Mouse (Mus musculus) thymus, adult 2 months (tissue): ENCODE measurements at regions not wholly inside any gene's neighbourhood (a gene's known extent, or its start where the extent isn't known, plus 50 kb on each side); places are given as distances from the start of the nearest gene placed in this dataset.
"Not testable (repeated sequence)": the region's sequence is repeated elsewhere in the genome, so short reads cannot be mapped to it uniquely, and the experiment has no call there.

Experiments
- DNase-seq: peaks from one replicate; pipeline ENCODE4 v3.0.0; 2021
- H3K27ac ChIP-seq: fragments of 200-500 bp; 2 replicates; pipeline ENCODE4 v1.5.1; 2012; ENCODE audit warnings: low read length, control low read depth; ENCODE audit not compliant: control insufficient read depth, insufficient read depth
- H3K27me3 ChIP-seq: fragments of 200-500 bp; 2 replicates; pipeline ENCODE4 v1.6.1; 2012; ENCODE audit warnings: mild to moderate bottlenecking, low read length, moderate library complexity, mixed read lengths; ENCODE audit not compliant: control insufficient read depth, insufficient read depth
- H3K36me3 ChIP-seq: fragments of 200-500 bp; 2 replicates; pipeline ENCODE4 v1.6.1; 2012; ENCODE audit warnings: mild to moderate bottlenecking, low read length, moderate library complexity; ENCODE audit not compliant: control insufficient read depth, insufficient read depth
- H3K4me1 ChIP-seq: fragments of 200-500 bp; replicated peaks from 2 replicates; pipeline ENCODE4 v1.6.1; 2012; ENCODE audit warnings: low read length; ENCODE audit not compliant: control insufficient read depth, insufficient read depth
- H3K4me3 ChIP-seq: fragments of 200-500 bp; 2 replicates; pipeline ENCODE4 v1.5.1; 2012; ENCODE audit warnings: mild to moderate bottlenecking, low read length, control low read depth, moderate library complexity; ENCODE audit not compliant: control insufficient read depth, insufficient read depth
- CTCF ChIP-seq: fragments of 200-500 bp; IDR thresholded peaks from 2 replicates; pipeline ENCODE4 v1.5.1; 2012; ENCODE audit warnings: mild to moderate bottlenecking, control low read depth, low read length, moderate library complexity, borderline replicate concordance; ENCODE audit not compliant: control insufficient read depth, poor library complexity, insufficient read depth; ENCODE audit errors: extremely low read depth
- POLR2A ChIP-seq: fragments of 200-500 bp; IDR thresholded peaks from 2 replicates; pipeline ENCODE4 v1.6.1; 2012; ENCODE audit warnings: mild to moderate bottlenecking, low read length, control low read depth, moderate library complexity; ENCODE audit not compliant: control insufficient read depth, poor library complexity, insufficient read depth; ENCODE audit errors: extremely low read depth
- WGBS: fragments of 180-500 bp; shearing (Covaris S2); methylation state at CpG from one replicate; pipeline ENCODE4 v1.1.7; 2018; 5-methylcytosine and 5-hydroxymethylcytosine counted together

DNA sequence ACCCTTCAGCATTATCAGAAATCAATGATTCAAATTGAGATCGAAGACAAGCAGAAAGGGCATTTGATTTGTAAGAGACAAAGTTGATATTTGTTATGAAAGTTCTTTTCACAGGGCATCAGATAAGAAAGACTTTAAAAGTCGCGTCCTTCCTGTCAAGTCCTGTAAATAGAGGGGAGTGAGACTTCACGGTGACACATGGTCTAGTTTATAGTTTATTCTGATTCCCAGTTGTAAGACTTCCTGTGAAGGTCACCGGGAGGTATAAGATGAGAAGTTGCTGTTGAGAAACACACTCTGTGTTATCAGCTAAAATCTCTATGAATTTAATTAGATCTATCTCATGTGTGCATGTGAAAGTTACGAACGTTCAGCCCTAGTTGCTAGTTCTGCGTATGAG lies 103.8 kb upstream of the Nrip1 start:
- Histone ChIP-seq H3K27ac (no peak overlapping the region), H3K27me3 (no peaks in the 10 kb centered on the region), H3K36me3 (no peaks in the 10 kb centered on the region), H3K4me1 (no peaks in the 10 kb centered on the region), H3K4me3 (no peak overlapping the region)
- no peak for DNase-seq
- WGBS: 56% methylated on average over 8 of the region's 8 CpGs
- TF ChIP-seq CTCF (no peak), POLR2A (no peak)

DNA sequence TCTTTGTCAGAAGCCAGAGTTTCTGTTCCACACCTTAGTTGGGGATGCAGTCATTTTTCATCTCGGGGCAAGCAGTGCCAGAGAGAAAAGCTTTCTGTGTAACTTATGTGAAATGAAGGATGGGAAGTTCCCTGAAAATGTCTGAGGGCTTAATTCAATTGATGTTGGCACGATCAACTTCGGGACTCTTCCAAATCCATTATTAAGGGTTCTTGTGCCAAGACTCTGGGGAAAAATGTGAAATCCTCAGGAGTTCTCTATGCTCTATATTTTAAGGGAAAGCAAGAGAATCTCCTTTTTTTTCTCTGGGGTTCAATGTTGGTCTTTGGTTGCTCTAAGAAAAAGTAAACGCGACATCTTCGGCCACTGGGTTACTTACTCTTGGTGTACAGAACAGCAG lies 100.9 kb upstream of the Nrip1 start:
- DNase-seq: no peak
- H3K27me3 ChIP-seq: no peaks in the 10 kb centered on the region
- H3K27ac ChIP-seq: no peak overlapping the region
- no peaks in the 10 kb centered on the region for H3K36me3 ChIP-seq
- 95% methylated on average over 6 of the region's 6 CpGs for WGBS
- TF ChIP-seq CTCF (no peak), POLR2A (no peak)
- H3K4me3 ChIP-seq: no peak overlapping the region
- no peaks in the 10 kb centered on the region for H3K4me1 ChIP-seq

DNA sequence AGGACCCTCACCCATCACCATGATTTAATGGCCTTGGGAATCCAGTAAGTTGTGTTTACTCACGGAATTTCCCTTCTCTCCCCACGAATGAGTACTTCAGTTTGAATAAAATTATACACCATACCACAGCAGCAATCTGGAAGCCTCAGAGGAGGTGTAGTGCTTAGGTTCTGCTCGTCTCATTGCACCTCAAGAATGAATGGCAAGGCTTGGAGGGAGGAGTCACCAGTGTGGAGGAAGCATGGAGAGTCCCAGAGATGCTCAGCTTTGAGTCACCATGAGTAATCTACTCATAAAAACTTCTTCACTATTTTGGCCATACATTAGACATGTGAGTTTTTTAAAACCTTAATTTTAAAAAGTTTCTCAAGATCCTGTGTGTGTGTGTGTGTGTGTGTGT lies 98.8 kb upstream of the Nrip1 start:
- Histone ChIP-seq H3K27me3 (no peaks in the 10 kb centered on the region), H3K4me3 (no peak overlapping the region), H3K4me1 (no peaks in the 10 kb centered on the region), H3K36me3 (no peaks in the 10 kb centered on the region), H3K27ac (no peak overlapping the region)
- DNase-seq: no peak
- WGBS: 85% methylated on average over 3 of the region's 3 CpGs
- TF ChIP-seq CTCF: no peak
- no peak for TF ChIP-seq POLR2A

DNA sequence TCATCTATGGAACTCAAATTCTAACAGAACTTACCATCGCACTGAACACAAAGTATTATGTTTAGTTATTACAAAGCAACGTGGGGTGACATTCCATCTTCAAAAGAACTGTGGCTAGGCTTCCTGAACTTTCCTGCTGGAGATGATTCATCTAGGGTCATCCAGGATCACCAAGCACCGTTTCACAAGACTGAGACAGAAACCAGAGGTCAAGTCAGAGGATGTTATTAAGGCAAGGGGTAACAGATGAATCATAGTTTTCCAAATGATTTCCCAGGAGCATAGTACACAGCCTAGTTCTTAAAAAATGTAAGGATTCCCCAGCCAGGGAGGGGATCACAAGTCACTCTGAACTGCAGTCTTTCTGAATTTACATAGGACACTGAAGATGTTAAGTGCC lies 97.5 kb upstream of the Nrip1 start:
- TF ChIP-seq POLR2A (no peak), CTCF (no peak)
- Histone ChIP-seq H3K36me3 (no peaks in the 10 kb centered on the region), H3K4me1 (no peaks in the 10 kb centered on the region), H3K27ac (no peak overlapping the region), H3K4me3 (no peak overlapping the region), H3K27me3 (no peaks in the 10 kb centered on the region)
- 92% methylated on average over 3 of the region's 3 CpGs for WGBS
- DNase-seq: no peak

DNA sequence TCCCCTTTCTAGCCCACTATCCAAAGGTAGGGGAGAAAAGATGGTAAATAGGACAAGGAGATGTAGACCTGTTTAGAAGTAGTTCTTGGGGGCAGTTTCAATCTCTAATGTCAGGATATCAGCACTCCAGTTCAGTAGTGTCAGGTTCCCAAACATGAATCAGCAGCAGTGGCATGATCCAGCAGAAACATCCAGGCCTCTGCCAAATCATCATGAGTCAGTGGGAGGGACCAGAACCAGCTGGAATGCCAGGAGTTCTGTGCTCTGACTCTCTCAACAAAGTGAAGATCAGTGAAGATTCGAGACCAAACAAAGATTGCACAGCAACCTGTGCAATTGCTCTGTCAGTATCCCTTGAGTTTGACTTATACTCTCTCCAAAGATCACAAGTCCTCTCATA lies 85.9 kb upstream of the Nrip1 start:
- DNase-seq: no peak
- no peak overlapping the region for H3K4me3 ChIP-seq
- H3K36me3 ChIP-seq: no peaks in the 10 kb centered on the region
- no peaks in the 10 kb centered on the region for H3K4me1 ChIP-seq
- no peak for TF ChIP-seq CTCF
- H3K27me3 ChIP-seq: no peaks in the 10 kb centered on the region
- WGBS: 97% methylated on average over 1 of the region's 1 CpGs
- no peak overlapping the region for H3K27ac ChIP-seq

DNA sequence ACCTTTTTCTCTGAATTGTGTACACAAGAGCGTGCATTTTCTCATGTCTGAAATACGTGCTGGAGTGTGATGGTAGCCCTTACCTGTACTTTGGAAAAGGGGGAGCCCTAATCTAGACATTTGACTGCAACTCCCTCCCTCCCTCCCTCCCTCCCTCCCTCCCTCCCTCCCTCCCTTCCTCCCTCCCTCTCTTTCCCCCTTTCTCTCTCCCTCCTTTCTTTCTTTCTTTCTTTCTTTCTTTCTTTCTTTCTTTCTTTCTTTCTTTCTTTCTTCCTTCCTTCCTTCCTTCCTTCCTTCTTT lies 82.6 kb upstream of the Nrip1 start:
- WGBS: 82% methylated on average over 2 of the region's 2 CpGs
- H3K4me3 ChIP-seq, H3K27me3 ChIP-seq, H3K27ac ChIP-seq, H3K36me3 ChIP-seq, DNase-seq, H3K4me1 ChIP-seq: not testable (repeated sequence)

DNA sequence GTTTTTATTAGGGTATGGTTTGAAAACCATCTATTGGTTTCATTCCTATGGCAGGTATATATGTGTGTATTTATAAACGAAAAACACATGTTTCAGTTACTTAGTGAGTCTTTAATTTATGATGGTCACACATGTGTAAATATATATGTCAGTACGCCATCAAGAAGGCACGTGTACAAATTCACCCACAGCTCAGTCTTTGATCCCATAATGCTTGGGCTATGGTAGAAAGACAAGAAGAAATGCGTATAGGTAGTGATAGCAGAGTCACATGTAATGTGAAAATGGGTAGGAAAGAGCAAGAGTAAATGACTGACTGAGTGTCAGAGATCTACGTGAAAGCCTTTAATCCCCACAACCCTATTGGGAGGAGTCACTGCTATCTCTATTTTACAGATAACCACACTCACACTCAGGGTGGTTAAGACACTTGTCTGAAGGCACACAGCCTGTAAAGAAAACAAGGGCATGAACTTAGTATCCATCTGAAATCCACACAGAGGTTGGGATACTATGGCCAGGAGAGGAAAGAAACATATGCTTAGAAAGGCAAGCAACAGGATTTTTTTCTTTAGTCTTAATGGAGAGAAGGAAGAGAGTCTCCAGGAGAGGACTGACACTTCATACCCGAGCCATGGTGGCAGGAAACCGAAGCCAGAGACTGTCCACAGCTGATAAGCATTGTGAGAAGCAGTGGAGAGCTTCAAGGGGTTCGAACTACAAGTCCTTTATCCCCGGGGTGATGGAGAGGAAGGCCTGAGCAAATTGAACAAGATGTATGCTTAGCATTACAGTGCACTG lies 82.1 kb upstream of the Nrip1 start:
- no peak for DNase-seq
- TF ChIP-seq POLR2A (no peak), CTCF (no peak)
- Histone ChIP-seq H3K4me3 (no peak overlapping the region), H3K27me3 (no peaks in the 10 kb centered on the region), H3K4me1 (no peaks in the 10 kb centered on the region), H3K27ac (no peak overlapping the region), H3K36me3 (no peaks in the 10 kb centered on the region)
- 57% methylated on average over 9 of the region's 9 CpGs for WGBS
